Mouse (Mus musculus) liver, postnatal 0 days (tissue): ENCODE measurements at regions not wholly inside any gene's neighbourhood (a gene's known extent, or its start where the extent isn't known, plus 50 kb on each side); places are given as distances from the start of the nearest gene placed in this dataset.

ENCODE experiments used
- CTCF ChIP-seq: sonication (generic); IDR thresholded peaks from 2 replicates; pipeline ENCODE4 v1.5.1; 2016; ENCODE audit warnings: antibody characterized with exemption, low read depth
- EP300 ChIP-seq: IDR thresholded peaks from 2 replicates; pipeline ENCODE4 v1.6.1; 2016; ENCODE audit warnings: antibody characterized with exemption, low read depth, mild to moderate bottlenecking

GRCm38 (mm10) chr7:70874393-70874792, 476.9 kb downstream of the Gm10295 start:
- no peak for TF ChIP-seq CTCF
- TF ChIP-seq EP300: no peak
